Mouse (Mus musculus) cerebellum, adult 2 months (tissue): ENCODE results near the gene Gm45208.

ENCODE experiments used
- CTCF ChIP-seq: fragments of 200-500 bp; IDR thresholded peaks from 2 replicates; pipeline ENCODE4 v1.5.1; 2011; ENCODE audit warnings: low read depth, mild to moderate bottlenecking, control low read depth, low read length, moderate library complexity, borderline replicate concordance; ENCODE audit not compliant: insufficient read depth
- POLR2A ChIP-seq: fragments of 200-500 bp; IDR thresholded peaks from 2 replicates; pipeline ENCODE4 v1.6.1; 2011; ENCODE audit warnings: low read length, control low read depth, borderline replicate concordance; ENCODE audit not compliant: insufficient read depth

DNA sequence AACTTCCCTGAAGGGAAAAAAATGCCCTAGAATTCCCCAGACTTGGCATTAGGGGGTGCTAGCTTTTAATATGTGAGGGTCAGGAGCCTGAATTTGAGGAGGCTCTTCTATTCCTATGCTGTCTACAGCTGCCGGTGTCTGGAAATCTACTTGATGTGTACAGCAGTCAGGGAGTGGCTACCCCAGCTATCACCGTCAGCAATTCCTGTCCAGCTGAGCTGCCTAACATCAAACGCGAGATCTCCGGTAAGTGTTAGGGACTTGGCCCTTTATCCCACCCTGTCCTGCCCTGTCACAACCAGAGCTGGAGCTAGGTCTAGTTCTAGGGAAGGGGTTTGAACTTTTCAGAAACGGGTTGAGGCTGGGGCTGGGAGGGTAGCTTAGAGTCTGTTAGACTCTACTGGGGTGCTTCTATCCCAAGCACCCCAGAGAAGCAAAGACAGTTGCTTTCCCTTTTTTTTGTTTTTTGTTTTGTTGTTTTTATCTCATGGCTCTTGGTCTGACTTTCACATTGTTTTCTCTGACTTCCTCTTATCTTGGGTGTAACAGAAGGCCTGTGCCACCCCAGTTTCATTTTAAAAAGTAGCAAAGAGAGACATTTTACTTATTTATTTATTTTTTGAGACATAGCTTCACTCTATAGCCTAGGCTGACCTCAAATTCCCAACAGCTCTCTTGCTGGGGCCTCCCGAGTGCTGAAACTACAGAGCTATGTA is 47.4 kb downstream of the Gm45208 start:
- TF ChIP-seq CTCF: no peak
- no peak for TF ChIP-seq POLR2A
